Mouse (Mus musculus): ENCODE results near the gene Xpr1.

The Xpr1 gene

GRCm38 (mm10) chr1:155400056-155400455, 17.2 kb downstream of the Xpr1 start:
- no peak for DNase-seq

- DNase-seq: no peak
These were observed 22.4 kb downstream of the Xpr1 start for GRCm38 (mm10) chr1:155394829-155395228.

- DNase-seq: no peak
These were observed 23.2 kb downstream of the Xpr1 start for GRCm38 (mm10) chr1:155394021-155394420.

GRCm38 (mm10) chr1:155392825-155393224, 24.4 kb downstream of the Xpr1 start:
- no peak for DNase-seq

- DNase-seq: no peak
These were observed 25.7 kb downstream of the Xpr1 start for GRCm38 (mm10) chr1:155391537-155391936.

GRCm38 (mm10) chr1:155388418-155388817, 28.8 kb downstream of the Xpr1 start:
- DNase-seq: no peak

- no peak for DNase-seq
These were observed 30.7 kb downstream of the Xpr1 start for GRCm38 (mm10) chr1:155386551-155386950.

- DNase-seq: no peak
These were observed 33.6 kb downstream of the Xpr1 start for GRCm38 (mm10) chr1:155383319-155384302.

GRCm38 (mm10) chr1:155381931-155382330, 35.3 kb downstream of the Xpr1 start:
- DNase-seq: no peak

GRCm38 (mm10) chr1:155379289-155379688, 37.9 kb downstream of the Xpr1 start:
- no peak for DNase-seq

- DNase-seq: no peak
These were observed 44.4 kb downstream of the Xpr1 start for GRCm38 (mm10) chr1:155372821-155373220.

GRCm38 (mm10) chr1:155370075-155370658, 47.0 kb downstream of the Xpr1 start:
- DNase-seq: no peak

GRCm38 (mm10) chr1:155366366-155366765, 50.8 kb downstream of the Xpr1 start:
- no peak for DNase-seq

GRCm38 (mm10) chr1:155361502-155362126, 55.6 kb downstream of the Xpr1 start:
- no peak for DNase-seq

- DNase-seq: no peak
These were observed 64.1 kb downstream of the Xpr1 start for GRCm38 (mm10) chr1:155353096-155353495.

- DNase-seq: no peak
These were observed 65.7 kb downstream of the Xpr1 start for GRCm38 (mm10) chr1:155351527-155351926.

- no peak for DNase-seq
These were observed 68.7 kb downstream of the Xpr1 start for GRCm38 (mm10) chr1:155348491-155348890.

- no peak for DNase-seq
These were observed 69.9 kb downstream of the Xpr1 start for GRCm38 (mm10) chr1:155347339-155347738.

- DNase-seq: no peak
These were observed 73.2 kb downstream of the Xpr1 start for GRCm38 (mm10) chr1:155344019-155344418.

- no peak for DNase-seq
These were observed 77.6 kb downstream of the Xpr1 start for GRCm38 (mm10) chr1:155339622-155340021.

- no peak for DNase-seq
These were observed 79.9 kb downstream of the Xpr1 start for GRCm38 (mm10) chr1:155337315-155337714.

- no peak for DNase-seq
These were observed 81.3 kb downstream of the Xpr1 start for GRCm38 (mm10) chr1:155335963-155336362.

- peak; percentile 36 for DNase-seq
These were observed 95.0 kb downstream of the Xpr1 start for GRCm38 (mm10) chr1:155322183-155322582.
